Mouse (Mus musculus) intestine, postnatal 0 days (tissue): ENCODE data around the gene Gpr27. TPM values are rescaled to one million over a fixed set of nuclear protein-coding genes. Genes with fewer than 3 reads are reported as not detected.

Experiments
- ATAC-seq: fragments of 200-750 bp; cut with Nextera tagmentation; 2 replicates; pipeline ENCODE4 v1.8.0; 2017; ENCODE audit warnings: mild to moderate bottlenecking, moderate TSS enrichment, moderate library complexity
- H3K27ac ChIP-seq: fragments of 300-500 bp; sonication (generic); 2 replicates; pipeline ENCODE4 v1.5.1; 2014; ENCODE audit warnings: mild to moderate bottlenecking, low read depth, low read length, moderate library complexity
- H3K27me3 ChIP-seq: fragments of 300-500 bp; sonication (generic); replicated peaks from 2 replicates; pipeline ENCODE4 v1.6.1; 2014; ENCODE audit warnings: low read length, mixed read lengths; ENCODE audit not compliant: control insufficient read depth, insufficient read depth
- H3K36me3 ChIP-seq: fragments of 300-500 bp; sonication (generic); 2 replicates; pipeline ENCODE4 v1.6.1; 2014; ENCODE audit warnings: mild to moderate bottlenecking, moderate library complexity; ENCODE audit not compliant: control insufficient read depth, insufficient read depth
- H3K4me1 ChIP-seq: fragments of 300-500 bp; sonication (generic); replicated peaks from 2 replicates; pipeline ENCODE4 v1.6.1; 2014; ENCODE audit warnings: antibody characterized with exemption, low read length, mixed read lengths; ENCODE audit not compliant: control insufficient read depth, insufficient read depth
- H3K4me2 ChIP-seq: fragments of 300-500 bp; sonication (generic); replicated peaks from 2 replicates; pipeline ENCODE4 v1.6.1; 2014; ENCODE audit warnings: low read depth, mild to moderate bottlenecking, moderate library complexity
- H3K4me3 ChIP-seq: fragments of 300-500 bp; sonication (generic); 2 replicates; pipeline ENCODE4 v1.5.1; 2014; ENCODE audit warnings: low read depth, low read length
- H3K9ac ChIP-seq: fragments of 300-500 bp; sonication (generic); 2 replicates; pipeline ENCODE4 v1.6.1; 2014; ENCODE audit warnings: mild to moderate bottlenecking, low read depth, low read length
- H3K9me3 ChIP-seq: fragments of 300-500 bp; sonication (generic); 2 replicates; pipeline ENCODE4 v1.6.1; 2016; ENCODE audit warnings: mixed run types; ENCODE audit not compliant: control insufficient read depth
- CTCF ChIP-seq: sonication (generic); IDR thresholded peaks from 2 replicates; pipeline ENCODE4 v1.5.1; 2016; ENCODE audit warnings: low read depth, mild to moderate bottlenecking, control low read depth, antibody characterized with exemption, moderate library complexity
- WGBS: fragments of 180-500 bp; shearing (Covaris S2); extraction: QIAGEN DNeasy Blood & Tissue Kit; methylation state at CpG from one replicate; pipeline ENCODE4 v1.1.7; 2014; 5-methylcytosine and 5-hydroxymethylcytosine counted together
- polyA plus RNA-seq: library from polyadenylated mRNA; unstranded; fragments of >200 nt; fragmentation: Nextera tagmentation; extraction: Ambion mirVana; gene quantifications from 2 replicates; pipeline ENCODE4 v1.2.1, GENCODE M21; 2015

Gpr27 gene
- polyA plus RNA-seq, 1 experiment from 2014 or later = 2.4 TPM

DNA sequence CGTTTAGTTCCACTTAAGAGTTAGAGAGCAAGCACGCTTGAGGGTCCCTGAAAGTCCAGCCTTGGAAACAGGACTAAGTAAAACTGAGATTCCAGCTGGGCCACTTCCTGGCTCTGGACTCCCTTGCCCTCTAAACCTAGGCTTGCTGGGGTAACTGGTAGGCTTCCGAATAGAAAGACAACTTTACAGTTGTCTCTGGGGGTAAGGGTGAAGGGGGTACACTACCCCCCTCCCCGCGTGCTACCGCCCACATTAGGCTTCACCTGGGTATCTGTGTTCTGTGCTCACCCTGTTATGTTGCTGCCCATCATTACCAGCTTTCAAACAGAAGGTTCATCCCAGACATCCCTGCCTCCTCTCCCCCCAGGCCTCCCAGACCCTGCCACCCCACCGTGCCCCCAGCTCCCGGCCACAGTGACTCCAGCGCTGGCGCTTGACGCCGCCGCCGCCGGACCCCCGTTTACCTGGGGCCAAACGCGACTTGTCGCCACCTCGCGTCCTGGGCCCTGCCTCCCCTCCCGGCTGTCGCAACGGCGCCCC, 743 bp upstream of the Gpr27 start:
- Histone ChIP-seq H3K36me3 (no peaks in the 10 kb centered on the region), H3K4me3 (peak overlapping the region; percentile 68), H3K9me3 (no peaks in the 10 kb centered on the region), H3K4me2 (peak overlapping the region; percentile 97), H3K27ac (no peak overlapping the region), H3K9ac (peak overlapping the region; percentile 66), H3K27me3 (peaks cover 45% of the 10 kb centered on the region), H3K4me1 (no peaks in the 10 kb centered on the region)
- 10% methylated on average over 25 of the region's 25 CpGs for WGBS
- ATAC-seq = no peak; the same call in 1 of the 2 replicates
- TF ChIP-seq CTCF = 0 out of 2 replicates have a peak, but pooled peaks have one; percentile 6

DNA sequence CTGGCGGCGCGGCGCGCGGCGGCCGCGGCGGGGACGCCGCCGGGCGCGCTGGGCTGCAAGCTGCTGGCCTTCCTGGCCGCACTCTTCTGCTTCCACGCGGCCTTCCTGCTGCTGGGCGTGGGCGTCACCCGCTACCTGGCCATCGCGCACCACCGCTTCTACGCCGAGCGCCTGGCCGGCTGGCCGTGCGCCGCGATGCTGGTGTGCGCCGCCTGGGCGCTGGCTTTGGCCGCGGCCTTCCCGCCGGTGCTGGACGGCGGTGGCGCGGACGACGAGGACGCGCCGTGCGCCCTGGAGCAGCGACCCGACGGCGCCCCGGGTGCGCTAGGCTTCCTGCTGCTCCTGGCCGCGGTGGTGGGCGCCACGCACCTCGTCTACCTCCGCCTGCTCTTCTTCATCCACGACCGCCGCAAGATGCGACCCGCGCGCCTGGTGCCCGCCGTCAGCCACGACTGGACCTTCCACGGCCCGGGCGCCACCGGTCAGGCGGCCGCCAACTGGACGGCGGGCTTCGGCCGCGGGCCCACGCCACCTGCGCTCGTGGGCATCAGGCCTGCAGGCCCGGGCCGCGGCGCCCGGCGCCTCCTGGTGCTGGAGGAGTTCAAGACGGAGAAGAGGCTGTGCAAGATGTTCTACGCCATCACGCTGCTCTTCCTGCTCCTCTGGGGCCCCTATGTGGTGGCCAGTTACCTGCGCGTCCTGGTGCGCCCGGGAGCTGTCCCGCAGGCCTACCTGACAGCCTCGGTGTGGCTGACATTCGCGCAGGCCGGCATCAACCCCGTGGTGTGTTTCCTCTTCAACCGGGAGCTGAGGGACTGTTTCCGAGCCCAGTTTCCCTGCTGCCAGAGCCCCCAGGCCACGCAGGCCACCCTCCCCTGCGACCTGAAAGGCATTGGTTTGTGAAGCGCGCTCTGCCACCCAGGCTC, 700 bp downstream of the Gpr27 start:
- H3K4me1 ChIP-seq = no peaks in the 10 kb centered on the region
- H3K27me3 ChIP-seq = peaks cover 46% of the 10 kb centered on the region
- H3K9me3 ChIP-seq = no peaks in the 10 kb centered on the region
- peak overlapping the region; percentile 97 for H3K4me2 ChIP-seq
- 0 out of 2 replicates have a peak, but pooled peaks have one; percentile 16 for TF ChIP-seq CTCF
- H3K4me3 ChIP-seq = peak overlapping the region; percentile 68
- peak; percentile 34; the same call in 1 of the 2 replicates for ATAC-seq
- H3K36me3 ChIP-seq = no peaks in the 10 kb centered on the region
- no peak overlapping the region for H3K27ac ChIP-seq
- H3K9ac ChIP-seq = peak overlapping the region; percentile 66
- WGBS = 2% methylated on average over 83 of the region's 110 CpGs

DNA sequence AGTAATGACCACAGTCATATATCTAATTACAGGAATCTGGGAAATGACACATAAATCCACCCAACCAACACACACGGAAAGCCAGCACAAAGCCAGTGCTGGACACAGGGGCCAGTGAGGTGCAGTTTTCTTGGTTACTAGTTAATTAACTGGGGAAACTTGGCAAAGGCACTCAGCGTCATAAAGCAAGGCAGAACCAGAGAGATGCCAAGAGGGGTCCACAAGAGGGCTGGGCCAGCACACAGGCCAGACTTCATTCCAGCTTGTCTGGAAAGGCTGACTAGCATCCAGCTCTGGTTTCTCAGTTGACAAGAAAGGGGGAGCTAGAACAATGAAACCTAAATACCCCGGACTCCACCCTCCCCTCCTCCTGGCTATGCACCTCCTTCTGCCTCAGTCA, 8.0 kb downstream of the Gpr27 start:
- no peaks in the 10 kb centered on the region for H3K9me3 ChIP-seq
- WGBS = 66% methylated on average over 3 of the region's 3 CpGs
- H3K4me2 ChIP-seq = no peak overlapping the region
- H3K4me3 ChIP-seq = no peak overlapping the region
- H3K36me3 ChIP-seq = no peaks in the 10 kb centered on the region
- no peak for ATAC-seq
- no peak overlapping the region for H3K27ac ChIP-seq
- no peaks in the 10 kb centered on the region for H3K4me1 ChIP-seq
- no peak for TF ChIP-seq CTCF
- no peak overlapping the region for H3K9ac ChIP-seq
- H3K27me3 ChIP-seq = 0 out of 2 replicates have a peak, but pooled peaks cover 5% of the 10 kb centered on the region

DNA sequence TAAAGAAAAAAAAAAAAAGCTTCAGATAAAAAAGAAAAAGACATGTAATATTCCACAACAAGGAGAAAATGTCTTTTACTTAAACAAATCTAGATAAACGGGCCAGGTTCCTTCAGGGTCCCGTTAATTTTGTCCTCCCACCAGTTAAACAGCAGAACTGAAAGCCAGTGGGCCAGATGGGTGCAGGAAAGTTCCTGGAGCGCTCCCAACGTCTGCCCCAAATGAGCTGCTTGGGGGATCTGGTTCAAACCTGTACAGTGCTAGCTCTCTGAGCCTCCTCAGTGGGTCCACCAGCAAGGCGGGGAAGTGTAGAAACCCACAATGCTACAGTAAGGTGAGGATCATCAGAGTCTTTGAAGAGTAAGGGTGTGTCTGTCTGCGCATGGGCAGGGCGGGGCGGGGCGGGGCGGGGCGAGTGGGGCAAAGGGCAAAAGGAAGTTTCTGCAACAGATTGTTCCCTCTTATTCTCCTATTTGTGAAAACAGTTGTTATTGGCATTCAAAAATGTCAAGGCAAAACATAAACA, 19.2 kb downstream of the Gpr27 start:
- Histone ChIP-seq H3K9me3 (no peaks in the 10 kb centered on the region), H3K4me3 (no peak overlapping the region), H3K36me3 (no peaks in the 10 kb centered on the region), H3K9ac (no peak overlapping the region), H3K27me3 (no peaks in the 10 kb centered on the region), H3K4me2 (no peak overlapping the region), H3K27ac (no peak overlapping the region), H3K4me1 (no peaks in the 10 kb centered on the region)
- no peak for ATAC-seq
- TF ChIP-seq CTCF = no peak
- WGBS = 48% methylated on average over 11 of the region's 11 CpGs

DNA sequence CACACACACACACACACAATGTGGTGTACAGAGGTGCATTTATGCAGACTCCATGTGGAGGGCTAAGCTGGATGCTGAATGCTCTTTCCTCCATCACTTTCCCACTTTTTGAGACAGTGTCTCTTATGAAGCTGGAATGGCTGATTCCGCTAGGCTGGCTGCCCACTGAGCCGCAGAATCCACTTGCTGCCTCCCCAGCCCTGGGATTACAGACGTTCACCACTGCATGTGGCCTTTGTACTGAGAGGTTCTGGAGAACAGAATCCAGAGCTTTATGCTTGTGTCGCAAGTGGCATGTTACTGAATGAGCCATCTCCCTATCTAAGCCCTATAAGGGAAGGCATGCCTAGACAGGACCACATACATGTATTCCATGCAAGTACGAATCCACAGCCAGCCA, 20.8 kb downstream of the Gpr27 start:
- H3K9ac ChIP-seq = no peak overlapping the region
- no peak overlapping the region for H3K4me2 ChIP-seq
- H3K4me3 ChIP-seq = no peak overlapping the region
- H3K36me3 ChIP-seq = no peaks in the 10 kb centered on the region
- no peaks in the 10 kb centered on the region for H3K4me1 ChIP-seq
- TF ChIP-seq CTCF = no peak
- WGBS = 83% methylated on average over 5 of the region's 5 CpGs
- H3K27me3 ChIP-seq = no peaks in the 10 kb centered on the region
- no peak for ATAC-seq
- H3K27ac ChIP-seq = no peak overlapping the region
- no peaks in the 10 kb centered on the region for H3K9me3 ChIP-seq

DNA sequence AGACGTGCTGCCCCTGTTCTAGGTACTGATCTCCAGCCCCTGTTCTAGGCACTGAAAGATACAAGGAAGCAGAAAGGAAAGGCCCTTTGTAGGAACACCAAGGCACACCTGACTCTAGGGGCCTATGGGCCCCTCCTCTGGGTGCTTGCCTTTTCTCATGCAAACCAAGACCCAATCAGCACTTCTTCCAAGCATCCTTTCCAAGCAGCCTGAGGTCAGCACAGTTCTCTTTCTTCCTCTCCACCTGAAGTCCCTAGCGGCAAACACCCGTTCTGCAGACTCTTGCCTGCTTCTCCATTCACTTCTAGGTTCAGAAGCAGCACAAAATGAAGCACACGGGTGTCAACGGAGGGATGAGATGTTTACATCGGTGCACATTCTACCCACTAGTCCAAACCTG, 22.7 kb downstream of the Gpr27 start:
- Histone ChIP-seq H3K9ac (no peak overlapping the region), H3K9me3 (no peaks in the 10 kb centered on the region), H3K4me2 (no peak overlapping the region), H3K4me1 (no peaks in the 10 kb centered on the region), H3K36me3 (no peaks in the 10 kb centered on the region), H3K27me3 (no peaks in the 10 kb centered on the region), H3K27ac (no peak overlapping the region), H3K4me3 (no peak overlapping the region)
- ATAC-seq = no peak
- 62% methylated on average over 6 of the region's 6 CpGs for WGBS
- 0 out of 2 replicates have a peak, but pooled peaks have one; percentile 1 for TF ChIP-seq CTCF
